Mouse (Mus musculus): Measurements from ENCODE around the gene Tspan17. TPM values are rescaled to one million over a fixed set of nuclear protein-coding genes. Genes with fewer than 3 reads are reported as not detected.

Gene Tspan17
- polyA plus RNA-seq, 1 experiment from 2014 or later: 12.0 TPM

DNA sequence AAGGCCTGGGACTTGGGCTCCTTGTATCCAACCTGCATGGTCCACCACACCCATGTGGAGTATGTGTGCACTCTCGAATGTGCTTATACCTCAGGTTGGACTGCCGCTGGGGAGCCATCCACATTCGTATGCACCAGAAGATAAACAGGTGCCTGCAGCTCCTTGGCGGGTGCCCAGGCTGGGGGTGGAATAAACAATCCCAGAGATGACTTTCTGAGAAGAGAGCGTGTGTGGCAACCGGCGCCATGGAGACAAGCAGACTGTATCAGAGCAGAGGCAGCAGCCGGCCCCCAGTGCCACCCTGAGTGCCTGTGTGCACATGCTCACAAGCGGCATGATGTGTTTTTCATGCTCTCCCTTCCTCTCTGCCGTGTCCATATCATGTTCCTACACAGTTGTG lies 36.5 kb upstream of the Tspan17 start:
- no peak for ATAC-seq (ENCODE audit: low FRiP score)
- Histone ChIP-seq H3K27me3 (ENCODE audit: control insufficient read depth, insufficient read depth, low read length) (peaks cover 7% of the 10 kb centered on the region; the same call in 1 of the 2 replicates), H3K9me3 (ENCODE audit: control insufficient read depth, low read length) (no peaks in the 10 kb centered on the region), H3K4me3 (ENCODE audit: low read depth, low read length) (no peak overlapping the region), H3K27ac (ENCODE audit: low read depth, low read length) (no peak overlapping the region), H3K36me3 (ENCODE audit: control insufficient read depth, insufficient read depth, low read length) (no peaks in the 10 kb centered on the region), H3K4me2 (replicated peaks; ENCODE audit: low read depth, low read length) (no peak overlapping the region), H3K4me1 (replicated peaks; ENCODE audit: control insufficient read depth, insufficient read depth, low read length) (no peaks in the 10 kb centered on the region; the same call in 1 of the 2 replicates), H3K9ac (ENCODE audit: low read depth, low read length) (no peak overlapping the region)
- no peak for DNase-seq (ENCODE audit: low spot score)
- 77% methylated on average over 10 of the region's 10 CpGs for WGBS

DNA sequence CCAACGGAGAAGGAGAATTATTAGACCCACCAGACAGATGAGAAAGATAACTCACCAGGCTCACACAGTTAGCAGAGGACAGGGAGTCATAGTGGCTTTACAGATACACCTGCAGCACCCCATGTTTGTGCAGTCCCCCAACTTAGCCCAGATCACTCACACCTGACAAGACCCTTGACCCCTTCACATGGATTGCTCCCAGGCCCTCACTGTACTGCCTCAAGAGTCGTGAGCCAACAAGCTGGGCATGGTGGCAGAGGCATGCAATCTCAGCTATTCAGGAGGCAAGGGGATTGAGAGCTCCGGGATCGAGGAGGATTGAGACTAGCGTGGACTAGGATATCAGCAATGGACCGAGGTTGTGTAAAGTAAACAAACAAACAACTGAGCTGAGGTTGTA lies 35.4 kb upstream of the Tspan17 start:
- Histone ChIP-seq H3K27ac (ENCODE audit: low read depth, low read length) (no peak overlapping the region), H3K4me3 (ENCODE audit: low read depth, low read length) (no peak overlapping the region), H3K9ac (ENCODE audit: low read depth, low read length) (no peak overlapping the region), H3K4me1 (replicated peaks; ENCODE audit: control insufficient read depth, insufficient read depth, low read length) (no peaks in the 10 kb centered on the region; the same call in 1 of the 2 replicates), H3K27me3 (ENCODE audit: control insufficient read depth, insufficient read depth, low read length) (peaks cover 7% of the 10 kb centered on the region; the same call in 1 of the 2 replicates), H3K36me3 (ENCODE audit: control insufficient read depth, insufficient read depth, low read length) (no peaks in the 10 kb centered on the region), H3K9me3 (ENCODE audit: control insufficient read depth, low read length) (no peaks in the 10 kb centered on the region), H3K4me2 (replicated peaks; ENCODE audit: low read depth, low read length) (no peak overlapping the region)
- 71% methylated on average over 6 of the region's 6 CpGs for WGBS
- no peak for DNase-seq (ENCODE audit: low spot score)
- ATAC-seq (ENCODE audit: low FRiP score): no peak

DNA sequence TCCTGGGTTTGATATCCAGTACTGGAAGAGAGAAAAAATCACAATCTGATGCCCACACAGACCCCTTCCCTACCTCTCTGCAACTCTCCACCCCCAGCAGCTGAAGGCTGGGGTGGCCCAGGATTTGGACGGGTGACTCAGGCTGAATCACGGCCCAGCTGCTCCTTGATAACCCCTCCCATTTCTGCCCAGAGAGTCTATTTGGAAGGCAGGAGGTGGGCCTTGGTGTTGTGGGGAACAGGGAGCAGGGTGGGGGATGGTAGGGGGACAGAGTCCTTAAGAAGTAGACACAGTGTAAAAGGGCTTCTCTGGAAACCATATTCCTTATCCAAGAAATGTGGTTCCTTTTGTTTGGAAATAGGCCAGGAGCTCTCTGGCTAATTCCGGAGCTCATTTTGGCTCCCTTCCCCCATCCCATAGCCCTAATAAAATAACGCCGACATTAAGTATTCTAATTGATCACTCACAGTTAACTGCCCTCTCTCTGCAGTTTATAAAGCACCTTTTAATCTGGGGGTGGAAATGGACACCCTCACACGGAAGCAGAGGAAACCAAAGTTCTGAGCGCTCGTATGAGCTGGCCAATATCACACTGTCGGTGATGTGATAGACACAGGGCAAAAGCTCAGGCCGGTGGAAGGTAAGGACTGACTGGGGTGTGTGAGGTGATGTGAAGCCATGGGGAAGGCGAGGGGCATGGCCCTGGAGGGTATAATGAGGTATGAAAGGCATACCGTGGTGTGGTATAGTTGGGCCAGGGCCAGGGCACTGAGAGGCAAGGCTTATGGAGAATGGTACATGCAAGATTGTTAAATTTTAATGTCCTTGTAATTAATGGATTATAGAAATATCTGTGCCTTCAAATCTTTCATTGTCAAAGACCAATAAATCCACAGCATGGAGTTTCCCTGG lies 34.8 kb upstream of the Tspan17 start:
- Histone ChIP-seq H3K27me3 (ENCODE audit: control insufficient read depth, insufficient read depth, low read length) (peaks cover 7% of the 10 kb centered on the region; the same call in 1 of the 2 replicates), H3K9me3 (ENCODE audit: control insufficient read depth, low read length) (no peaks in the 10 kb centered on the region), H3K9ac (ENCODE audit: low read depth, low read length) (no peak overlapping the region), H3K27ac (ENCODE audit: low read depth, low read length) (no peak overlapping the region; the same call in 1 of the 2 replicates), H3K36me3 (ENCODE audit: control insufficient read depth, insufficient read depth, low read length) (no peaks in the 10 kb centered on the region), H3K4me3 (ENCODE audit: low read depth, low read length) (no peak overlapping the region), H3K4me2 (replicated peaks; ENCODE audit: low read depth, low read length) (no peak overlapping the region), H3K4me1 (replicated peaks; ENCODE audit: control insufficient read depth, insufficient read depth, low read length) (peaks cover 2% of the 10 kb centered on the region; the same call in 1 of the 2 replicates)
- no peak for DNase-seq (ENCODE audit: low spot score)
- 52% methylated on average over 12 of the region's 12 CpGs for WGBS
- ATAC-seq (ENCODE audit: low FRiP score): no peak

DNA sequence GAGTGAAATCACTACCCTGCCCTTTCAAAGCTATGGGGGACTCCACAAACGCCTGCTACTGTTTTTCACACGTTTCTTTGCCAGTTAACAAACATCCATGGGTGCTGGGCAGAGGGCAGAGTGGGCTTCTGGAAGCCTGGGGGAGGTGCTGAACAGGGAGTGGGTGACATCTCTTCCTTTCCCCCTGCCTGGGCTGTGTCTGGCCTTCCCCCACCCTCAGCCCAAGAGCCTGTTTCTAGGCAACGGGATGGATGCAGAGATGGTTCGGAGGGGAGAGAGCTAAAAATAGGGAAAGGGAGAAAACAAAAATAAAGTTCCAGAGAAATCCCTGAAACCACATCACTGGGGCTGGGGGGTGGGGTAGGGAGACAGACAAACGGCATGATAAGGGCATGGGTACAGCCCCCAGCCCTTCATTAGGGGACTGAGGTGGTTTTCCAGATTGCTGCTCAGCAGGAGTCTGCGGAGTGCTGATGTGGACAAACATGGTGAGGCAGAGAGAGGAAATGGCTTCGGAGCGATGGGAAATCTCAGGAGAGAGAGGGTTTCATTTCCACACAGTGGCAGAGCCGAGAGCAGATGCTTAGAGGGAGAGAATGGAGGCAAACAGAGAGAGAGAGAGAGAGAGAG lies 33.9 kb upstream of the Tspan17 start:
- Histone ChIP-seq H3K9ac (ENCODE audit: low read depth, low read length) (no peak overlapping the region), H3K36me3 (ENCODE audit: control insufficient read depth, insufficient read depth, low read length) (no peaks in the 10 kb centered on the region), H3K9me3 (ENCODE audit: control insufficient read depth, low read length) (no peaks in the 10 kb centered on the region), H3K4me3 (ENCODE audit: low read depth, low read length) (no peak overlapping the region), H3K27me3 (ENCODE audit: control insufficient read depth, insufficient read depth, low read length) (peaks cover 7% of the 10 kb centered on the region; the same call in 1 of the 2 replicates), H3K27ac (ENCODE audit: low read depth, low read length) (no peak overlapping the region), H3K4me2 (replicated peaks; ENCODE audit: low read depth, low read length) (no peak overlapping the region), H3K4me1 (replicated peaks; ENCODE audit: control insufficient read depth, insufficient read depth, low read length) (peaks cover 6% of the 10 kb centered on the region; the same call in 1 of the 2 replicates)
- 34% methylated on average over 9 of the region's 9 CpGs for WGBS
- ATAC-seq (ENCODE audit: low FRiP score) (no peak), DNase-seq (ENCODE audit: low spot score) (no peak)

DNA sequence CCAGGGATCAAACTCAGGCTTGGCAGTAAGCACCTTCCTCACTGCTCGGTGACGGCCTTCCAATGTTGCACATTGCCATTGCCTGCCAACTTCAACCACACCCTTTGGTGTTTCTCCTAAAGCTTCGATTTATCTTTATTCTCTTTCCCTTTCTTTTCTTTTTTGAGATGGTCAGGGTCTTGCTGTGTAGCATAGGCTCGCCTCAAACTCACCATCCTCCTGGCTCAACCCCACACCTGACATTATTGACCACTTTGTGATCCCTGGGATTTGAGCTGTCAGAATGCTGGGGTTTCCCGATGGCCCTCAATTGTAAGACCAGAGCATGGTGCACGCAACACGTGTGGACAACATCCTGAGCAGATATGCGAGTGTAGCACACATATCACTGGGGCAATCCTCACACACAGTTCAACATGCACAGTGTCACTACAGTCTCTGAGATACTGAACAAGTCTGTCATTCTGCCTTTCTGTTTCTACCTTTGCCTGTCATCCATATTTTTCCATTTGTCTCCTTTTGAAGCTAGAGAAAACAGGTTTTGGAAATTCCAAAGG lies 32.9 kb upstream of the Tspan17 start:
- H3K27ac ChIP-seq (ENCODE audit: low read depth, low read length): no peak overlapping the region
- H3K9me3 ChIP-seq (ENCODE audit: control insufficient read depth, low read length): no peaks in the 10 kb centered on the region
- no peak overlapping the region for H3K4me2 ChIP-seq (replicated peaks; ENCODE audit: low read depth, low read length)
- H3K27me3 ChIP-seq (ENCODE audit: control insufficient read depth, insufficient read depth, low read length): peaks cover 7% of the 10 kb centered on the region; the same call in 1 of the 2 replicates
- H3K4me1 ChIP-seq (replicated peaks; ENCODE audit: control insufficient read depth, insufficient read depth, low read length): peaks cover 6% of the 10 kb centered on the region; the same call in 1 of the 2 replicates
- H3K36me3 ChIP-seq (ENCODE audit: control insufficient read depth, insufficient read depth, low read length): no peaks in the 10 kb centered on the region
- ATAC-seq (ENCODE audit: low FRiP score): no peak
- no peak for DNase-seq (ENCODE audit: low spot score)
- WGBS: 90% methylated on average over 8 of the region's 8 CpGs
- no peak overlapping the region for H3K9ac ChIP-seq (ENCODE audit: low read depth, low read length)
- no peak overlapping the region for H3K4me3 ChIP-seq (ENCODE audit: low read depth, low read length)

DNA sequence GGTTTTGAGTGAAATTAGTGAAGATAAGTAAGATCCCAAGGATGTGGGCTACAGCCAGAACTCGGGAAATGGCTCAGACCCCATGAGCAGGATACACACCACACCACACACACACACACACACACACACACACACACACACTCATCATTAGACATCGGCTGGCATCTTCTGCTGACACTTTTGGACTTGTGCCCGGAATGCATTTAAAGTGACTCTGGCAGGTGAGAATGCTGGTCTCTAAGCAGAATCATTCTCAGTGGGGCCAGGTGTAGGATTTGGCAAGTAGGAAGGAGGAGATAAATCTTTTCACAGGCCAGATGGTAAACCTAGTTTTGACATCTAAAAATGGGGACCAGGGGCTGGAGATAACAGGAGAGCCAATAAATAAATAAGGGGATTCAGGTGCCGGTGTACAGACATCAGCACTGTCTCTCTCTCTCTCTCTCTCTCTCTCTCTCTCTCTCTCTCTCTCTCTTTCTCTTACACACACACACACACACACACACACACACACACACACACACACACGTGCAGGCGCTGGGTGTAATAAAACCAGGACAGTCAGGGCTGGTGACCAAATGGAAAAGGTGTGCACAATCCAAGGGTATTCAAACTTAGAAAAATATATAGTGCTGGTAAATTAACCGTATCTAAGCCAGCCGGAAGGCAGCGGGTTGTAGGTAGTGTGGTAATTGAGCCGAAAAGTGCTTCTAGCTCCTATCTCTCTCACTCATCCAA lies 31.9 kb upstream of the Tspan17 start:
- no peak overlapping the region for H3K9ac ChIP-seq (ENCODE audit: low read depth, low read length)
- ATAC-seq (ENCODE audit: low FRiP score) (no peak), DNase-seq (ENCODE audit: low spot score) (no peak)
- peaks cover 3% of the 10 kb centered on the region; the same call in 1 of the 2 replicates for H3K27me3 ChIP-seq (ENCODE audit: control insufficient read depth, insufficient read depth, low read length)
- peak overlapping the region; percentile 37 for H3K4me3 ChIP-seq (ENCODE audit: low read depth, low read length)
- H3K27ac ChIP-seq (ENCODE audit: low read depth, low read length): no peak overlapping the region; the same call in 1 of the 2 replicates
- H3K9me3 ChIP-seq (ENCODE audit: control insufficient read depth, low read length): no peaks in the 10 kb centered on the region
- peaks cover 6% of the 10 kb centered on the region; the same call in 1 of the 2 replicates for H3K4me1 ChIP-seq (replicated peaks; ENCODE audit: control insufficient read depth, insufficient read depth, low read length)
- no peaks in the 10 kb centered on the region for H3K36me3 ChIP-seq (ENCODE audit: control insufficient read depth, insufficient read depth, low read length)
- WGBS: 56% methylated on average over 10 of the region's 10 CpGs
- peak overlapping the region; percentile 68 for H3K4me2 ChIP-seq (replicated peaks; ENCODE audit: low read depth, low read length)

DNA sequence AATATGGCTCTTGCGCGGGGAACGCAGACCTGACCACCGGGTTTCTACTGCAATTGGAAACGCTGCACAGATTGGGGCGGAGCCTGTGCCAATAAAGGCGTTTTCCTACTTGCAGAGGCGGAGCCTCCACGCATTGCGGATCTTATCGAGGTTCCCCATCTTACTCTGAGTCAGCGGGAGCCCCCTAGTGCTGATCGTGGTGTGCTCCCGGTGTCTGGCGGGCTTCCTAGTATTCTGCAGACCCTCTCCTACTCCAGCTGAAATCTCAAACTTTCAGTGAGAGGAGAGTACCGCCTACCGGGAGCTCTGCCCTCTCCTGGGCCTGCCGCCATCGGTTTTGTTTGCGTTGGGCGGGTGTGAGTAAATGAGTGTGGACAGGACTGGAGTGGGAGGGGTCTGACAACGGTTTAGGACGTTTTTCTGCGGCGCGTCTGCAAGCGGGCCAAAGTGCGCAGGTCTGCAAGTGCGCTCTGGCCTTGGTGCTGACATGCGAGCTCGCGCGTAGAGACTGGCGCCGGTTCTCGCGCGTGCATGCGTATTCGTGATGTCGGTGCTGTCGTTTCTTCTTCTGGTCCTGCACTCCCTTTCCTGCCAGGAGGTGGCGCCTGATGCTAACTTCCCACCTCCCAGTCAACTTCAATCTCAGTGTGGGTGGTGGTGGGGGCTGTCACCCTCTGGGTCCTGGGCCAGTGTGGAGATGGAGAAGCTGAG lies 31.0 kb upstream of the Tspan17 start:
- peak; percentile 75 for ATAC-seq (ENCODE audit: low FRiP score)
- WGBS: under 1% methylated on average over 43 of the region's 43 CpGs

More for the DNA sequence above, 31.0 kb upstream of the Tspan17 start:
- Histone ChIP-seq H3K9me3 (ENCODE audit: control insufficient read depth, low read length) (no peaks in the 10 kb centered on the region), H3K27ac (ENCODE audit: low read depth, low read length) (peak overlapping the region; percentile 81), H3K4me1 (replicated peaks; ENCODE audit: control insufficient read depth, insufficient read depth, low read length) (peaks cover 6% of the 10 kb centered on the region; the same call in 1 of the 2 replicates), H3K9ac (ENCODE audit: low read depth, low read length) (peak overlapping the region; percentile 52), H3K4me3 (ENCODE audit: low read depth, low read length) (peak overlapping the region; percentile 37), H3K27me3 (ENCODE audit: control insufficient read depth, insufficient read depth, low read length) (peaks cover 5% of the 10 kb centered on the region; the same call in 1 of the 2 replicates), H3K36me3 (ENCODE audit: control insufficient read depth, insufficient read depth, low read length) (no peaks in the 10 kb centered on the region), H3K4me2 (replicated peaks; ENCODE audit: low read depth, low read length) (peak overlapping the region; percentile 68)
- DNase-seq (ENCODE audit: low spot score): peak; percentile 95

Data from hindbrain, embryonic 11.5 days (tissue).